Mouse (Mus musculus) gastrocnemius, postnatal 36 days (tissue): Measurements from ENCODE around the gene Phpt1. TPM values are rescaled to one million over a fixed set of nuclear protein-coding genes. Genes with fewer than 3 reads are reported as not detected.

ENCODE experiments used
- DNase-seq, 2 experiments: peaks; one replicate each; pipeline ENCODE4 v3.0.0; 2022
- intact Hi-C: fragments of 180-260 bp; cut with DNase I; formaldehyde crosslinking; loops from one replicate; pipeline ENCODE4 v1.15.1; 2025
- total RNA-seq, 2 experiments: library from RNA; stranded (reverse); gene quantifications; 2 replicates each; pipeline ENCODE4 v1.2.3; 2021

The Phpt1 gene
- total RNA-seq, 2 experiments from 2014 or later: 50.2 to 53.9 TPM

GRCm38 (mm10) chr2:25534178-25534865, 40.7 kb downstream of the Phpt1 start:
- intact Hi-C loops: no loop called here
- peak; percentile 83 to 84 for DNase-seq

- intact Hi-C loops: no loop called here
Measured at GRCm38 (mm10) chr2:25533707-25534106, 41.3 kb downstream of the Phpt1 start.

DNA sequence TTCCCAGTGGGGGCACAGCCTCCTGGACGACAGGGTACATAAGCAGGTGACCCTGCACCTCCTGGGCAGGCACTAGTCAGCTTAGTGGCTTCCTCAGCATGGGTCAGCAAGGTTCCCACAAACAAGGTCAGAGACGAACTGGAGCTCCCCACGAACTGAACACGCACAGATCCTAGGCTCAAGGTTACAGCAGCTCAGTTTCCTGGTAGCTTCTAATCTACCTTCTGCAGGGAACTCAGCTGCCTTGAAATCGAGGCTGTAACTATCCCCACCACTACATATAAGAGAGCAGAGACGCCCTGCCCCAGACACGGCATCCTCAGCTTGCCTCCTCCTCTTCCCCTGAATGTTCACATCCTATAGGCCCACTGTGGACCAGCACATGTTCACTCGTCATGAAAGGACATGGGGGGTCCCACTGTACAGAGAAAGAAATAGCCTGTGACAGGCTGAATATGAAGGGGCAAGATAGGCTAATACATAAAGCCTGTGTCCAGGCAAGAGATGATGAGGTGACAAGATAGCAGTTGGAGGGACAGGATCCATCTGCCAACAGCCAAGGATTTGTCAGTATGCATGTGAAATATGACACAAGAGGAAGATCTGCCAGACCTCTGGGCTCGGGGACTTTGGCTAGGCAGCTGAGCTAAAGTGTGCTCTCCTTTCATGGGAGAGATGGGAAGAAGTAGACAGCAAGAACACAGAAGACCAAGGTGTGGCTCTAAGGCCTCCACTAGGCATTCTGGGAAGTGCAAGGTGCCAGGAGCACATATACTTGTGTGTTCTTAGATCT, 48.3 kb downstream of the Phpt1 start:
- intact Hi-C loops: no loop called here
- DNase-seq: no peak

More at GRCm38 (mm10) chr2:25533707-25534106, 41.3 kb downstream of the Phpt1 start:
- DNase-seq: no peak

Other genes starting within 250 kb of the Phpt1 start
- gene Man1b1, start 242.9 kb downstream of the Phpt1 start, total RNA-seq: 10 to 100 TPM; 11.9 to 15.0 TPM
- gene Dpp7, start 218.9 kb downstream of the Phpt1 start, total RNA-seq: 10 to 100 TPM in 1 of 2 experiments, 1 to 10 TPM in 1; 8.7 to 11.9 TPM
- 1 to 10 TPM; 2.2 to 3.4 TPM for gene Uap1l1, start 209.5 kb downstream of the Phpt1 start, total RNA-seq
- gene Sapcd2, start 202.9 kb downstream of the Phpt1 start, total RNA-seq: under 1 TPM; 0.10 to 0.26 TPM
- gene Entpd2, start 179.3 kb downstream of the Phpt1 start, total RNA-seq: 1 to 10 TPM; 7.2 to 9.5 TPM
- 10 to 100 TPM; 14.2 to 17.6 TPM for gene Npdc1, start 175.9 kb downstream of the Phpt1 start, total RNA-seq
- gene Fut7, start 152.0 kb downstream of the Phpt1 start, total RNA-seq: not detected
- 10 to 100 TPM; 12.3 to 16.5 TPM for gene Abca2, start 146.5 kb downstream of the Phpt1 start, total RNA-seq
- gene Clic3, start 118.4 kb downstream of the Phpt1 start, total RNA-seq: under 1 TPM; 0.35 to 0.46 TPM
- gene Paxx, start 114.1 kb downstream of the Phpt1 start, total RNA-seq: 10 to 100 TPM; 13.4 to 13.6 TPM
- under 1 TPM in 1 of 2 experiments, not detected in 1; 0.39 TPM for gene Ptgds, start 105.2 kb downstream of the Phpt1 start, total RNA-seq
- not detected for gene Lcn12, start 81.3 kb downstream of the Phpt1 start, total RNA-seq
- gene Fbxw5, start 74.5 kb downstream of the Phpt1 start, total RNA-seq: 10 to 100 TPM; 75.3 to 83.6 TPM
- 1 to 10 TPM; 1.4 to 1.5 TPM for gene C8g, start 73.5 kb downstream of the Phpt1 start, total RNA-seq
- gene Traf2, start 28.3 kb downstream of the Phpt1 start, total RNA-seq: 10 to 100 TPM in 1 of 2 experiments, 1 to 10 TPM in 1; 9.8 to 11.5 TPM
- gene Edf1, start 17.4 kb downstream of the Phpt1 start, total RNA-seq: 100 to 1,000 TPM; 139 to 157 TPM
- 1 to 10 TPM in 1 of 2 experiments, under 1 TPM in 1; 0.74 to 4.7 TPM for gene Mamdc4, start 379 bp downstream of the Phpt1 start, total RNA-seq
- gene Ajm1, start 6.5 kb upstream of the Phpt1 start, total RNA-seq: not detected
- 10 to 100 TPM; 74.4 to 75.9 TPM for gene Rabl6, start 33.3 kb upstream of the Phpt1 start, total RNA-seq
- gene Ccdc183, start 42.5 kb upstream of the Phpt1 start, total RNA-seq: not detected
- gene Tmem141, start 46.8 kb upstream of the Phpt1 start, total RNA-seq: 10 to 100 TPM; 11.1 to 18.7 TPM
- 1 to 10 TPM; 2.3 to 3.3 TPM for gene Fcna, start 52.8 kb upstream of the Phpt1 start, total RNA-seq
- 10 to 100 TPM; 12.7 to 13.6 TPM for gene Lcn8, start 77.9 kb upstream of the Phpt1 start, total RNA-seq
- not detected for gene Lcn5, start 82.7 kb upstream of the Phpt1 start, total RNA-seq
- gene Lcn6, start 101.6 kb upstream of the Phpt1 start, total RNA-seq: not detected
- not detected for gene Lcn10, start 107.5 kb upstream of the Phpt1 start, total RNA-seq
- not detected for gene Obp2a, start 124.8 kb upstream of the Phpt1 start, total RNA-seq
- 10 to 100 TPM; 15.4 to 16.3 TPM for gene Bmyc, start 131.5 kb upstream of the Phpt1 start, total RNA-seq
- not detected for gene Obp2b, start 161.8 kb upstream of the Phpt1 start, total RNA-seq
- gene Lcn3, start 190.3 kb upstream of the Phpt1 start, total RNA-seq: not detected
- gene Lcn11, start 201.8 kb upstream of the Phpt1 start, total RNA-seq: not detected
- not detected for gene Gm13539, start 207.0 kb upstream of the Phpt1 start, total RNA-seq
- not detected for gene Glt6d1, start 240.6 kb upstream of the Phpt1 start, total RNA-seq
- not detected for gene Lcn9, start 247.9 kb upstream of the Phpt1 start, total RNA-seq